Mouse (Mus musculus) frontal cortex, postnatal 25 days (tissue): ENCODE results near the gene Olfr970.
"Not testable (repeated sequence)": the region's sequence is repeated elsewhere in the genome, so short reads cannot be mapped to it uniquely, and the experiment has no call there.

Experiments
- DNase-seq, 2 experiments: peaks; one replicate each; pipeline ENCODE4 v3.0.0; 2022; ENCODE audit warnings: low spot score in 2 of 2

Olfr970 gene

GRCm38 (mm10) chr9:39808560-39808959 is at the start of gene Olfr970:
Gene Olfr970 (plus strand): TSS chr9:39808860.
- no peak for DNase-seq

GRCm38 (mm10) chr9:39783153-39783552 is 25.5 kb upstream of the Olfr970 start, which contains the start of gene Olfr968:
Gene Olfr968 (minus strand): TSS chr9:39783253.
- DNase-seq, result no peak

GRCm38 (mm10) chr9:39790558-39790957 is 18.1 kb upstream of the Olfr970 start, which contains the start of gene Olfr969:
Gene Olfr969 (plus strand): TSS chr9:39790945.
- no peak for DNase-seq

- not testable (repeated sequence) for DNase-seq
Observed at GRCm38 (mm10) chr9:39836576-39836975, 27.9 kb downstream of the Olfr970 start, which contains the start of gene Olfr971. Gene Olfr971 (plus strand): TSS chr9:39836876.

GRCm38 (mm10) chr9:39866122-39866521 is 57.5 kb downstream of the Olfr970 start, which contains the start of gene Olfr972:
Gene Olfr972 (plus strand): TSS chr9:39866422.
- DNase-seq, result no peak
